Mouse (Mus musculus) hindbrain, embryonic 12.5 days (tissue): Measurements from ENCODE around the gene Maff. TPM values are rescaled to one million over a fixed set of nuclear protein-coding genes. Genes with fewer than 3 reads are reported as not detected.

Experiments used
- ATAC-seq: fragments of 200-750 bp; cut with Nextera tagmentation; 2 replicates; pipeline ENCODE4 v1.8.0; 2017; ENCODE audit warnings: moderate TSS enrichment; ENCODE audit not compliant: low FRiP score
- H3K27ac ChIP-seq: fragments of 300-500 bp; sonication (generic); 2 replicates; pipeline ENCODE4 v1.5.1; 2016; ENCODE audit warnings: mild to moderate bottlenecking
- H3K27me3 ChIP-seq: fragments of 300-500 bp; sonication (generic); 2 replicates; pipeline ENCODE4 v1.6.1; 2016; ENCODE audit warnings: mild to moderate bottlenecking
- H3K36me3 ChIP-seq: fragments of 300-500 bp; sonication (generic); 2 replicates; pipeline ENCODE4 v1.6.1; 2016; ENCODE audit warnings: mild to moderate bottlenecking
- H3K4me1 ChIP-seq: fragments of 300-500 bp; sonication (generic); 2 replicates; pipeline ENCODE4 v1.6.1; 2016
- H3K4me2 ChIP-seq: fragments of 300-500 bp; sonication (generic); replicated peaks from 2 replicates; pipeline ENCODE4 v1.6.1; 2016; ENCODE audit warnings: mild to moderate bottlenecking
- H3K4me3 ChIP-seq: fragments of 300-500 bp; sonication (generic); 2 replicates; pipeline ENCODE4 v1.5.1; 2016; ENCODE audit warnings: mild to moderate bottlenecking
- H3K9ac ChIP-seq: fragments of 300-500 bp; sonication (generic); 2 replicates; pipeline ENCODE4 v1.6.1; 2016; ENCODE audit warnings: mild to moderate bottlenecking, moderate library complexity
- H3K9me3 ChIP-seq: fragments of 300-500 bp; sonication (generic); replicated peaks from 2 replicates; pipeline ENCODE4 v1.6.1; 2016; ENCODE audit warnings: mild to moderate bottlenecking
- WGBS: fragments of 180-500 bp; shearing (Covaris S2); methylation state at CpG from one replicate; pipeline ENCODE4 v1.1.7; 2016; 5-methylcytosine and 5-hydroxymethylcytosine counted together
- polyA plus RNA-seq: library from polyadenylated mRNA; unstranded; fragments of >200 nt; fragmentation: Nextera tagmentation; extraction: Ambion mirVana; gene quantifications from 2 replicates; pipeline ENCODE4 v1.2.1, GENCODE M21; 2016

Maff gene
- polyA plus RNA-seq, 1 experiment from 2014 or later = 1.5 TPM

GRCm38 (mm10) chr15:79323791-79324155 is 22.6 kb upstream of the Maff start:
- WGBS = 83% methylated on average over 4 of the region's 4 CpGs
- Histone ChIP-seq H3K36me3 (no peaks in the 10 kb centered on the region), H3K9me3 (no peaks in the 10 kb centered on the region), H3K4me3 (no peak overlapping the region), H3K27ac (no peak overlapping the region), H3K27me3 (no peaks in the 10 kb centered on the region), H3K9ac (no peak overlapping the region), H3K4me1 (peaks cover 29% of the 10 kb centered on the region), H3K4me2 (no peak overlapping the region)
- no peak for ATAC-seq

DNA sequence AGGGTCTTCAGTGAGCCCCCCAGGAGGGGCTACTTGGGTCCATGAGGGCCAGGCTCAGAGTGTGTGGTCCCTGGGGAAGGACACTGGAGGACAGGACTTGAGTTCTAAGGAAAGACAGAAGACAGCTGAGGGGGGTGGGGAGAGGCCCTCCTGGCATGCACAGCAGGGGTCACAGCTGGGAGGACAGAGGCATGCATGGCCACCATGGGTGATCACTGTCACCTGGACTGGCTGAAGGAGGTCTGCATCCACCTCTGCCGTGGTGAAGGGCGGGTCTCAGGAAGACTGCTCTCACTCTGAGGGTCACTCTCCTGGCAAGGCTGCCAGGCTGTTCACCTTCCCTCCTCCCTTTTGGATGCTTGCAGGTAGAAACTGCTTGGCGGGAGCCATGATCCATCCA is 22.0 kb upstream of the Maff start:
- no peak for ATAC-seq
- Histone ChIP-seq H3K4me3 (no peak overlapping the region), H3K36me3 (no peaks in the 10 kb centered on the region), H3K27ac (no peak overlapping the region), H3K4me1 (peaks cover 29% of the 10 kb centered on the region), H3K27me3 (no peaks in the 10 kb centered on the region), H3K4me2 (no peak overlapping the region), H3K9me3 (no peaks in the 10 kb centered on the region), H3K9ac (no peak overlapping the region)
- WGBS = 91% methylated on average over 3 of the region's 3 CpGs

GRCm38 (mm10) chr15:79325742-79326141 is 20.7 kb upstream of the Maff start:
- Histone ChIP-seq H3K4me1 (peaks cover 29% of the 10 kb centered on the region), H3K9me3 (no peaks in the 10 kb centered on the region), H3K27ac (no peak overlapping the region), H3K27me3 (no peaks in the 10 kb centered on the region), H3K4me2 (no peak overlapping the region), H3K4me3 (no peak overlapping the region), H3K9ac (no peak overlapping the region), H3K36me3 (no peaks in the 10 kb centered on the region)
- no peak for ATAC-seq
- WGBS = 77% methylated on average over 3 of the region's 3 CpGs

DNA sequence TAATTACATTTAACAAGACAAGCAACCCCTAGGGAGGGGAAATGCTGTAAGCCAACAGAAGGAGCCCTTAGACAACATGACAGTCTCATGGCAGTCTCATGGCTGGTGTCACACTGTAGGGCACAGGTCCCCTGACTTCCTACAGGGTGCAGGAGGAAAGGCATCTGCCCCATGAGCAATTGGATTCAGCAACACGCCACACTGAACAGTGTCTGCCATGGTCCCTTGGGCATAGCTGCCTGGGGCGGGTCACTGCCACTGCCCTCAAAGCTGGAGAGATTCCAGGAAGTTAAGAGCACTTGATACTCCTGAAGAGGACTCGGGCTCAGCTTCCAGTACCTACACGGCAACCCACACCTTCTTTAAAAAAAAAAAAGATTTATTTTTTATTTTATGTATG is 20.2 kb upstream of the Maff start:
- no peaks in the 10 kb centered on the region for H3K27me3 ChIP-seq
- H3K27ac ChIP-seq = peak overlapping the region; percentile 93
- no peak overlapping the region for H3K4me2 ChIP-seq
- no peak for ATAC-seq
- WGBS = 55% methylated on average over 4 of the region's 4 CpGs
- no peak overlapping the region for H3K9ac ChIP-seq
- H3K4me1 ChIP-seq = peaks cover 29% of the 10 kb centered on the region
- no peaks in the 10 kb centered on the region for H3K9me3 ChIP-seq
- no peak overlapping the region for H3K4me3 ChIP-seq
- H3K36me3 ChIP-seq = no peaks in the 10 kb centered on the region

GRCm38 (mm10) chr15:79326971-79327961 is 19.2 kb upstream of the Maff start:
- no peaks in the 10 kb centered on the region for H3K9me3 ChIP-seq
- peak overlapping the region; percentile 83 for H3K4me2 ChIP-seq
- H3K36me3 ChIP-seq = no peaks in the 10 kb centered on the region
- peak overlapping the region; percentile 93 for H3K27ac ChIP-seq
- H3K4me3 ChIP-seq = peak overlapping the region; percentile 58
- peak; percentile 65 for ATAC-seq
- H3K9ac ChIP-seq = peak overlapping the region; percentile 76
- peaks cover 29% of the 10 kb centered on the region for H3K4me1 ChIP-seq
- H3K27me3 ChIP-seq = no peaks in the 10 kb centered on the region
- WGBS = 9% methylated on average over 20 of the region's 20 CpGs

DNA sequence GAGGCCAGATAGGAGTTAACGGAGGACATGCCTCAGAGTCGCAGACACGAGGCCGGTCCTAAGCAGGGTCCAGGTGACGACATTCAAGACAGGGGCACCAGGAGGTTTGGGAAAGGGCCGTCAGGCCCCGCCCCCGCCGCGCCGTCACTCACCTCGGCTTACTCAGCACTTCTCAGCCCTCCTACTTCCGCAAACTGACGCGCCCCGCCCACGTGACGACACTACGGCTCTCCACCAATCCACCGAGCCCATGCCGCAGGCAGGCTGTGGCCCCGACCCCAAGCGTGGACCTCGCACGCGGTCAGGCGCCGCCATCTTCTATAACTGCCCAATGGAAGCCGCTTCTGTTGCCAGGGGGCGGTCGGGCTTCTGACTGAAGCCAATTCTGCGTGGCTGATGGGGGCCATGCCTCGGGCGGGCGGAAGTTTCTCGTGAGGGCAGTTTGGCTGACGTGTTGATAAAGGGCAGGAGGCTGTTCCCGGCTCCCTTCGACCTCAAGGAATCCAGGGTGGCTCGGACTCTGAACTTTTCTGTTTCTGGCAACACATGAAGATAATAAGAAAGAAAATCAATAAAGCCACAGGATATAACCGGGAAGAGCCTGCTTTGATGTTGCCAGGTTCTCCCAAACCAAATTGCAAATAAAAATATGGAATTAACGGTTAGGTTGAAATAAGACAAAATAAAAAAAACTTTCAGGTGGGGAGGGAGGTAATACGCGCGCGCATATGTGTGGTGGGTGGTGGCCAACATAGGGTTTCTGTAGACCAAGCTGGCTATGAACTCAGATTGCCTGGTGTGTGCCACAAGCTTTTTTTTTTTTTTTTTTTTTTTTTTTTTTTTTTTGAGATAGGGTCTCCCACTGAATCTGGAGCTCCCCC is 18.1 kb upstream of the Maff start, which contains the start of gene Pla2g6:
Gene Pla2g6, minus strand, starts transcription at position 333 of the 881 bp plus-strand sequence.
- Histone ChIP-seq H3K27me3 (no peaks in the 10 kb centered on the region), H3K4me1 (peaks cover 29% of the 10 kb centered on the region)

GRCm38 (mm10) chr15:79328939-79329275 is 17.5 kb upstream of the Maff start:
- Histone ChIP-seq H3K27ac (no peak overlapping the region), H3K4me2 (no peak overlapping the region), H3K4me1 (peaks cover 29% of the 10 kb centered on the region), H3K9ac (no peak overlapping the region), H3K4me3 (peak overlapping the region; percentile 58; the same call in 1 of the 2 replicates), H3K9me3 (no peaks in the 10 kb centered on the region), H3K27me3 (no peaks in the 10 kb centered on the region), H3K36me3 (no peaks in the 10 kb centered on the region)
- no peak for ATAC-seq
- 95% methylated on average over 4 of the region's 4 CpGs for WGBS

More for the DNA sequence above, 18.1 kb upstream of the Maff start, which contains the start of gene Pla2g6:
- 4% methylated on average over 46 of the region's 46 CpGs for WGBS
- Histone ChIP-seq H3K4me3 (peak within 1 kb of the TSS; percentile 58), H3K9me3 (no peaks in the 10 kb centered on the region), H3K4me2 (peak within 1 kb of the TSS; percentile 83), H3K36me3 (no peaks in the 10 kb centered on the region), H3K9ac (peak within 1 kb of the TSS; percentile 76), H3K27ac (peak within 1 kb of the TSS; percentile 93)
- ATAC-seq = peak; percentile 95

GRCm38 (mm10) chr15:79329346-79329978 is 17.0 kb upstream of the Maff start:
- Histone ChIP-seq H3K9ac (no peak overlapping the region), H3K27me3 (no peaks in the 10 kb centered on the region), H3K4me1 (peaks cover 27% of the 10 kb centered on the region), H3K36me3 (no peaks in the 10 kb centered on the region), H3K9me3 (no peaks in the 10 kb centered on the region), H3K27ac (no peak overlapping the region), H3K4me3 (no peak overlapping the region), H3K4me2 (no peak overlapping the region)
- no peak for ATAC-seq
- 96% methylated on average over 6 of the region's 6 CpGs for WGBS

- Histone ChIP-seq H3K9ac (no peak overlapping the region), H3K27ac (no peak overlapping the region), H3K36me3 (no peaks in the 10 kb centered on the region), H3K4me2 (no peak overlapping the region), H3K27me3 (no peaks in the 10 kb centered on the region), H3K4me1 (peaks cover 27% of the 10 kb centered on the region), H3K9me3 (no peaks in the 10 kb centered on the region), H3K4me3 (no peak overlapping the region)
- 87% methylated on average over 6 of the region's 6 CpGs for WGBS
- no peak for ATAC-seq
Measured at GRCm38 (mm10) chr15:79329979-79330363, 16.4 kb upstream of the Maff start.

DNA sequence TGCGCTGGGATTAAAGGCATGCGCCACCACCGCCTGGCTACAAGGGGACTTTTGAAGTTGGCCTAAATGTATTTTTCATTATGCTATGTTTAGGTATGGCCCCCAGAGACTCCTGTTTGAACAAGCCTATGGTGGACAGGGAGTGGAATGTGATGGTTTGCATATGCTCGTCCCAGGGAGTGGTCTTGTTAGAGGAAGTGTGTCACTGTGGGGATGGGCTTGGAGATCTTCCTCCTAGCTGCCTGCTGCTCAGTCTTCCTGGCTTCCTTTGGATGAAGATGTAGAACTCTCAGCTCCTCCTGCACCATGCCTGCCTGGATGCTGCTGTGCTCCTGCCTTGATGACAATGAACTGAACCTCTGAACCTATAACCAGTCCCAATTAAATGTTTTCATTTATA is 15.9 kb upstream of the Maff start:
- no peak overlapping the region for H3K4me3 ChIP-seq
- no peaks in the 10 kb centered on the region for H3K27me3 ChIP-seq
- no peak for ATAC-seq
- WGBS = 66% methylated on average over 4 of the region's 4 CpGs
- H3K9me3 ChIP-seq = no peaks in the 10 kb centered on the region
- no peak overlapping the region for H3K4me2 ChIP-seq
- H3K36me3 ChIP-seq = no peaks in the 10 kb centered on the region
- H3K9ac ChIP-seq = no peak overlapping the region
- no peak overlapping the region for H3K27ac ChIP-seq
- peaks cover 28% of the 10 kb centered on the region for H3K4me1 ChIP-seq

GRCm38 (mm10) chr15:79333409-79333808 is 13.0 kb upstream of the Maff start:
- H3K4me2 ChIP-seq = no peak overlapping the region
- no peaks in the 10 kb centered on the region for H3K27me3 ChIP-seq
- no peak overlapping the region for H3K27ac ChIP-seq
- no peak for ATAC-seq
- no peak overlapping the region for H3K9ac ChIP-seq
- H3K4me3 ChIP-seq = no peak overlapping the region
- H3K4me1 ChIP-seq = peaks cover 10% of the 10 kb centered on the region
- no peaks in the 10 kb centered on the region for H3K9me3 ChIP-seq
- 75% methylated on average over 4 of the region's 4 CpGs for WGBS
- H3K36me3 ChIP-seq = no peaks in the 10 kb centered on the region
